Mouse (Mus musculus) CD4-positive, CD25-positive, alpha-beta regulatory T cell (primary cell): ENCODE measurements around the gene Olfr1134. TPM values are rescaled to one million over a fixed set of nuclear protein-coding genes. Genes with fewer than 3 reads are reported as not detected.

ENCODE experiments used
- polyA plus RNA-seq: library from polyadenylated mRNA; unstranded; fragments of 100-300 nt; shearing (Covaris generic); gene quantifications from one replicate; pipeline ENCODE4 v1.2.1, GENCODE M21; 2017

The Olfr1134 gene
- not detected for polyA plus RNA-seq

DNA sequence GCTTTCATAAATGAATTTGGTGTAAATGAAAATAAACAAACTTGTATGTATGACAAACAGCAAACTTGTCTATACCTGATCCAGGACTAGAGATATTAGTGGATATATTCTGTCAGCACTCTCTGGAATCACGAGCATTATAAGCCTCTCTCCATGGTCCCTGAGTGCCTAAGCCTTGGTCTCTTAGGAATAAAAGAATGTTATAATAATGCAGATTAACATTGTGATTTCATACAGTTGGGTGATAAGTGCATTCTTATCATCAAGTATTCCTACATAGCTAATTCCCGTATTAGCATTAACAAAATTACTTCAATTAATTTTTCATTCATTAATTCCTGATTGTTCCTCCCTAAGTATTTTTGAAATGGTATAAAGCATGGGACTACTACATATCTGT, at the start of gene Olfr1134:
Gene Olfr1134, minus strand, starts transcription at position 101 of the 400 bp plus-strand sequence.

DNA sequence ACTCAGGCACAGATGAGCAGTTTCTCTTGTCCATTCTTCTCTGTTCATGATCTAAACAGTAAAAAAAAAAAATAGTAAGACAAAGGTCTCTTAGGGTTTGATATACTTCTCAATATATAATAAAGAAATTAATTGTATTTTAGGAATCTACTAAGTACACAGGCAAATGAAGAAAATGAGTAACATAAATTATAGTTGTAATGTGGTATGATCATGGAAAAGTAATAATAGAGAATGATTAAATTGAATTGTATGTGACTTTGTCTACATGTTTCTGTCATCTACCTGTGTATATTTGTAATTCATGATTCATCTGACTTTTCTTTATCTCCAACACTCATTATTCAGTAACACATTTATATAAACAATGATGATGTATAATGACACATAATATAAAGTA, 35.6 kb upstream of the Olfr1134 start, which contains the start of gene Olfr1136:
Gene Olfr1136, minus strand, starts transcription at position 101 of the 400 bp plus-strand sequence.

DNA sequence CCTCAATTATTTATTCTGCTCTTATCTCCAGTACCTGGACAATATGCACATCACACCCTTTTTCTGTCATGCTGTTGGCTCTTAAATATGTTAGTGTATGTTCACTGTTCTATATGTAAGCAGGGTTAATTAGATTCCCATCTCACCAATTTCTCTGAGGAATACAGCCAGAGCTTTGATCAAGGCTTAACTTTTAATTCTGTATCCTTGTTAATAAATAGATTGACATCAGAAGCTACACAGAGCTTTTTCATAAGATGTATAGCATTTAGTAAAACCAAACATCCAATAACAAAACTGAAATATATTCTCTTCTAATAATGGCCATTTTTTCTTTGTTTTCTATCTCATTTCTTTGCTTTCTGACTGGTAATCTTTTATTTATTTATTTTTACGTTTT, 15.3 kb upstream of the Olfr1134 start, which contains the start of gene Olfr1135:
Gene Olfr1135, minus strand, starts transcription at position 101 of the 400 bp plus-strand sequence.

DNA sequence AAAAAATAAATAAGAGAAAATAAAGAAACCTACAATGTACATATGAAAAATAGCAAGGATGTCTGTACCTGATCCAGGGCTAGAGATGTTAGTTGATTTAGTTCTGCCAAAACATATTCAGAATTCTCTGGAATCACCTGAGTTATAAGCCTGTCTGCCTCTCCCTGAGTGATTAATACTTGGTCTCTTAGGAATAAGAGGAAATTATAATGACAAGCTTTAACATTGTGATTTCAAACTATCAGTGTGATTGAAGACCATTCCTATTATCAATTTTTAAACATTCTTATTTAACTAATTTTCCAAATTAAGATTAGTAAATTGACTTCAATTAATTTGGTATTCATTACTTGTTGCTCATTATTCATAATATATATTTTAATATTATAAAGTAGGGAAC, 11.0 kb downstream of the Olfr1134 start, which contains the start of gene Olfr1133:
Gene Olfr1133, minus strand, starts transcription at position 101 of the 400 bp plus-strand sequence.

DNA sequence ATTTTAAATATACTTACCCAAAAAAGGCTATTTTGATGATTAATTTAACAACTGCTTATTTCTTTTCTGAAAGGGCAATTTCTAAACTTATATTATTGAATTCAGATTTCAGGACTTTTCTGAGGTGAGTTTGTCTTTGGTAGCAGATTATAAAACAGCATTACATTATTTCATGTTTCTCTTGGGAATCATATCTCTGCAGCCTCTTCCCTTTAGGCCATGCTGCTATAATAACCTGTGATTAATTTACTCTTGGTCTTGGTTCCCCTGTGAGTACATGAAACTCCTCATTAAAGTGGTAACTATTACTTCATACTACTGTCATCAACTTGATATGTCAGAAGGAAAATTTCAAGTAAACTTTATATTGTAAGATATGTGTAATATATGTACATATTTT, 20.8 kb downstream of the Olfr1134 start, which contains the start of gene Olfr1132:
Gene Olfr1132, minus strand, starts transcription at position 101 of the 400 bp plus-strand sequence.

DNA sequence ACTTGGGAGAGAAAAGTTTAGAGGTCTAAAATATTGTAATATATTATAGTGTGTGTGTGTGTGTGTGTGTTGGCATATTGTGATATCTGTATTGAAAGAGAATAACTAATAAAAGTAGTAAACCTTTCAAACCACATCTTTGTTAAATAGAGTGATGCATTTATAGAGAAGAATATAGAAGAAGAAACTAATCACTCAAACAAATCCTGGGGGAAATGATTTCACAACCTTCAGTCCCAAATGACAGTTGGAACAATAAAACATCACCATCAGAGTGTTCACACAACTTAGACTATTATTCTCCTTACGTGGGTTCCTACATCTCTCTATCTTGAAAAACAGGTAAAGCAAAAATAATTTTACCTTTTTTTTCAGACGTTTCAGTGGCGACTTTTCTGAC, 31.5 kb downstream of the Olfr1134 start, which contains the start of gene Olfr1131:
Gene Olfr1131, plus strand, starts transcription at position 301 of the 400 bp plus-strand sequence.

DNA sequence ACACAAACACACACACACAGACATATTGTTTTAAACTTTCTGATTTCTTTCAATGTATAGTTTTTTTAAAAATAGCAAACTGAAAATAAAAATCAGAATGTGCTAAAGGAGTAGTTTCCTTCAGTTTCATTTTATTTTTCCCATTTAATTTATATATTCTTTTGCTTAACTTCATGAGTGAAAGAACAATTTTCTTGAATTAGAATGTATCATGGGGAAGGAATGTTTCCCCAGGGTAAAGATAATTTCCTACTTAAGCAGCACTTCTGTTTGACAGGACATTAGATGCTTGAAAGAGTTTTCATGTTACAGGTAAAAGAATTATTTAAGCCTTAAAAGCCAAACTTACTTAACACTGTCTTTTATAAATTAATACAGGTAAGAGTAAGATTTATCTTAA, 52.3 kb downstream of the Olfr1134 start, which contains the start of gene Olfr1130:
Gene Olfr1130, plus strand, starts transcription at position 301 of the 400 bp plus-strand sequence.

Other genes with a start within 250 kb of the Olfr1134 start
- not detected for gene Olfr1123, start 241.8 kb downstream of the Olfr1134 start, polyA plus RNA-seq
- 0.19 TPM for gene Olfr1124, start 228.2 kb downstream of the Olfr1134 start, polyA plus RNA-seq
- not detected for gene Olfr1126, start 204.5 kb downstream of the Olfr1134 start, polyA plus RNA-seq
- not detected for gene Pramel7, start 161.4 kb downstream of the Olfr1134 start, polyA plus RNA-seq
- not detected for gene Pramel6, start 151.9 kb downstream of the Olfr1134 start, polyA plus RNA-seq
- not detected for gene Olfr153, start 126.7 kb downstream of the Olfr1134 start, polyA plus RNA-seq
- gene Olfr1128, start 112.9 kb downstream of the Olfr1134 start, polyA plus RNA-seq = not detected
- 0.07 TPM for gene Olfr1129, start 84.6 kb downstream of the Olfr1134 start, polyA plus RNA-seq
- not detected for gene Olfr1130, start 52.2 kb downstream of the Olfr1134 start, polyA plus RNA-seq
- 0.13 TPM for gene Olfr1131, start 31.4 kb downstream of the Olfr1134 start, polyA plus RNA-seq
- gene Olfr1132, start 20.9 kb downstream of the Olfr1134 start, polyA plus RNA-seq = not detected
- not detected for gene Olfr1133, start 11.1 kb downstream of the Olfr1134 start, polyA plus RNA-seq
- gene Olfr1135, start 15.2 kb upstream of the Olfr1134 start, polyA plus RNA-seq = not detected
- not detected for gene Olfr1136, start 35.5 kb upstream of the Olfr1134 start, polyA plus RNA-seq
- gene Olfr1137, start 54.7 kb upstream of the Olfr1134 start, polyA plus RNA-seq = not detected
- gene Olfr1138, start 81.5 kb upstream of the Olfr1134 start, polyA plus RNA-seq = not detected
- not detected for gene Olfr1140, start 85.3 kb upstream of the Olfr1134 start, polyA plus RNA-seq
- not detected for gene Olfr1141, start 95.5 kb upstream of the Olfr1134 start, polyA plus RNA-seq
- gene Olfr152, start 121.0 kb upstream of the Olfr1134 start, polyA plus RNA-seq = not detected
- gene Olfr1143, start 142.1 kb upstream of the Olfr1134 start, polyA plus RNA-seq = not detected
- gene Olfr1145, start 151.4 kb upstream of the Olfr1134 start, polyA plus RNA-seq = not detected
- gene Olfr1148, start 172.1 kb upstream of the Olfr1134 start, polyA plus RNA-seq = not detected
- not detected for gene Olfr1150-ps1, start 185.5 kb upstream of the Olfr1134 start, polyA plus RNA-seq
- 0.11 TPM for gene Olfr1151, start 197.4 kb upstream of the Olfr1134 start, polyA plus RNA-seq
- gene Olfr1152, start 208.0 kb upstream of the Olfr1134 start, polyA plus RNA-seq = 0.05 TPM
- gene Olfr1153, start 236.5 kb upstream of the Olfr1134 start, polyA plus RNA-seq = not detected
- gene Olfr1154, start 246.7 kb upstream of the Olfr1134 start, polyA plus RNA-seq = not detected